Mouse (Mus musculus) hindlimb bud, embryonic 11.5 days (tissue): ENCODE data around the gene Hist1h4j.

Experiments
- DNase-seq: peaks from one replicate; pipeline ENCODE4 v3.0.0-alpha.2; 2012; ENCODE audit warnings: low read depth, low spot score; ENCODE audit errors: extremely low spot score

Hist1h4j gene

GRCm38 (mm10) chr13:21722993-21723836, 11.6 kb upstream of the Hist1h4j start:
- no peak for DNase-seq

- DNase-seq, result no peak
Measured at GRCm38 (mm10) chr13:21727948-21728572, 6.8 kb upstream of the Hist1h4j start.

GRCm38 (mm10) chr13:21729544-21729943, 5.3 kb upstream of the Hist1h4j start:
- no peak for DNase-seq

GRCm38 (mm10) chr13:21733466-21733865, 1.4 kb upstream of the Hist1h4j start:
- DNase-seq, result no peak

GRCm38 (mm10) chr13:21734010-21734905, 606 bp upstream of the Hist1h4j start:
- peak; percentile 98 for DNase-seq

- DNase-seq, result no peak
Measured at GRCm38 (mm10) chr13:21745006-21745405, 10.1 kb downstream of the Hist1h4j start.

- DNase-seq, result peak; percentile 69
Measured at GRCm38 (mm10) chr13:21749387-21750158, 14.7 kb downstream of the Hist1h4j start.

- peak; percentile 64 for DNase-seq
Measured at GRCm38 (mm10) chr13:21750159-21751017, 15.5 kb downstream of the Hist1h4j start, which contains the start of gene Hist1h4k. Gene Hist1h4k, minus strand, starts transcription at chr13:21750505.

- DNase-seq, result no peak
Measured at GRCm38 (mm10) chr13:21751417-21751816, 16.6 kb downstream of the Hist1h4j start.

- no peak for DNase-seq
Measured at GRCm38 (mm10) chr13:21751827-21752226, 17.0 kb downstream of the Hist1h4j start.

- no peak for DNase-seq
Measured at GRCm38 (mm10) chr13:21752356-21752755, 17.5 kb downstream of the Hist1h4j start.

GRCm38 (mm10) chr13:21753051-21753523, 18.2 kb downstream of the Hist1h4j start:
- DNase-seq, result peak; percentile 58

- DNase-seq, result peak; percentile 96
Measured at GRCm38 (mm10) chr13:21753524-21754285, 18.8 kb downstream of the Hist1h4j start, which contains the start of the genes Hist1h2ak and Hist1h2bn. Gene Hist1h2ak, minus strand, starts transcription at chr13:21753827. Gene Hist1h2bn, plus strand, starts transcription at chr13:21754123.

- peak; percentile 62 for DNase-seq
Measured at GRCm38 (mm10) chr13:21754294-21755001, 19.6 kb downstream of the Hist1h4j start.

- DNase-seq, result no peak
Measured at GRCm38 (mm10) chr13:21755707-21756106, 20.8 kb downstream of the Hist1h4j start.

- DNase-seq, result peak; percentile 92
Measured at GRCm38 (mm10) chr13:21778814-21779766, 44.2 kb downstream of the Hist1h4j start.
